In the genomic region with DNA sequence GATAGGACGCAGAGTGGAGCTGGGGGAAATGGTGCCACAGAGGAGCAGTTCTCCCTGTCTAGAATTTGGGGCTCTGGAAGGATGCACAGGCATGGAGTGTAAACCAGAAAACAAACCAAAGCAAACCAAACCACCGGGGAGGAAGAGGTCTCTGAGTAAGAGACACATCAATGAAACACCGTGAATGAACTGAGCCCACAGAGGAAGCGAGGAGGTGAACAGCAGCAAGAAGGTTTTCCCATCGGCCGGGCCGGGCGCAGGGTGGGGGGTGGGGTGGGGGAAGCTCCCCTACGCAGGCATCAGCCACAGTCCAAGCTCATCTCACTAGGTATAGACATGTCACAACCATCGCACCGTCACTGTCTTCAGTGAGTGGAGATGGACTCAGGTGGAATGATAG, we compare ENCODE assay signal across 20 mouse cellular contexts.
DNase-seq lines count a peak whose midpoint lies in the region; ATAC-seq and TF ChIP-seq lines count a peak whose summit lies in the region.
"Had no signal": no experiment of that assay in that cellular context is flagged by ENCODE, and none has a peak within 500 bp of the region (broad histone marks: within the 10 kb centered on the region; RNA-seq: fewer than 3 reads in every experiment).

No protein-coding gene starts in this region.

- H3K27ac ChIP-seq in thymus, adult 2 months (ENCODE audit: control insufficient read depth, insufficient read depth, low read length), result no peak overlapping the region
- H3K27ac ChIP-seq: embryonic facial prominence, embryonic 12.5 days; forebrain, embryonic 15.5 days; gastrocnemius, adult 2 months; heart, embryonic 13.5 days; hindbrain, embryonic 15.5 days had no signal

- no peaks in the 10 kb centered on the region for H3K36me3 ChIP-seq in thymus, adult 2 months (ENCODE audit: control insufficient read depth, insufficient read depth, low read length)
- H3K36me3 ChIP-seq: embryonic facial prominence, embryonic 12.5 days; forebrain, embryonic 15.5 days; heart, embryonic 13.5 days; hindbrain, embryonic 15.5 days had no signal

- TF ChIP-seq CTCF in thymus, adult 2 months (IDR thresholded peaks at IDR 0.05; ENCODE audit: borderline replicate concordance, control insufficient read depth, extremely low read depth, insufficient read depth, low read length, poor library complexity), result no peak

- no peak overlapping the region for H3K4me3 ChIP-seq in thymus, adult 2 months (ENCODE audit: control insufficient read depth, insufficient read depth, low read length)
- H3K4me3 ChIP-seq: embryonic facial prominence, embryonic 12.5 days; forebrain, embryonic 15.5 days; gastrocnemius, adult 2 months; heart, embryonic 13.5 days; hindbrain, embryonic 15.5 days had no signal

- peak; percentile 72 for ATAC-seq in CD4-positive, CD25-positive, alpha-beta regulatory T cell, adult 4 months
- ATAC-seq in inflammation-experienced regulatory T-cells, adult 6 months, result peak; percentile 60
- ATAC-seq in frontal cortex, adult (ENCODE audit: low TSS enrichment), result no peak
- ATAC-seq: forebrain, embryonic 15.5 days had no signal

- H3K27me3 ChIP-seq in thymus, adult 2 months (ENCODE audit: control insufficient read depth, insufficient read depth, low read length), result no peaks in the 10 kb centered on the region
- H3K27me3 ChIP-seq: embryonic facial prominence, embryonic 12.5 days; forebrain, embryonic 15.5 days; heart, embryonic 13.5 days; hindbrain, embryonic 15.5 days had no signal

- peak; percentile 16 for DNase-seq in thymus, adult 2 months
- no peak for DNase-seq in thymus, adult 18-20 months
- DNase-seq in embryo, embryonic 11 days, result no peak
- no peak for DNase-seq in layer of hippocampus, adult 8-10 months (ENCODE audit: low spot score in 2 of 2)
- DNase-seq: adrenal gland, postnatal 10 days; B cell, adult 2 months; cerebellum, adult 11 months; cerebellum, adult 8-10 months; cerebellum, postnatal 14 days; gastrocnemius, adult 2 months; gastrocnemius, postnatal 25 days; heart, adult 11 months; heart, postnatal 36 days had no signal

- WGBS in thymus, adult 2 months, result 14% methylated on average over 11 of the region's 11 CpGs

- no peak for TF ChIP-seq POLR2A in thymus, adult 2 months (IDR thresholded peaks at IDR 0.05; ENCODE audit: control insufficient read depth, extremely low read depth, insufficient read depth, low read length, poor library complexity)

- H3K4me1 ChIP-seq in thymus, adult 2 months (replicated peaks; ENCODE audit: control insufficient read depth, insufficient read depth, low read length), result peaks cover 9% of the 10 kb centered on the region
- H3K4me1 ChIP-seq: embryonic facial prominence, embryonic 12.5 days; forebrain, embryonic 15.5 days; heart, embryonic 13.5 days; hindbrain, embryonic 15.5 days had no signal
